ENCODE assay signal across 9 mouse cellular contexts in the genomic region with DNA sequence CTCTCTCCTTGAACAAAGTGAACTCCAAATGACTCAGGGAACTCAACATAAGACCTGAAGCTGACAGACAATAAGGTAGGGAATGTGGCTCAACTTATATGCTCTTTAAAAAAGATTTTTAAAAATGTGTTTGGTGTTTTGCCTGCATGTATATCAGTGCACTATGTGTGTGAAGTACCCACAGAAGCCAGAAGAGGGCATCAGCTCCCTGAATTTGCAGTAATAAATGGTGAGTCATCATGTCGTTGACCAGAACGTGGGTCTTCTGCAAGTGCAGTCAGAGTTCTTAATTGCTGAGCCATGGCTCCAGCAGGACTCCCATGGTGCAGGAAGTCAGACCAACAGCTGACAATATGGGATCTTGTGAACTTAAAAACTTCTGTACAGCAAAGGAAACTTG.
DNase-seq lines count a peak whose midpoint lies in the region; ATAC-seq lines count a peak whose summit lies in the region.
"Had no signal": no experiment of that assay in that cellular context is flagged by ENCODE, and none has a peak within 500 bp of the region (broad histone marks: within the 10 kb centered on the region; RNA-seq: fewer than 3 reads in every experiment).

No protein-coding gene starts in this region.

- no peak overlapping the region for H3K9ac ChIP-seq in forebrain, embryonic 14.5 days (ENCODE audit: low read length)
- no peak overlapping the region for H3K9ac ChIP-seq in forebrain, embryonic 12.5 days
- H3K9ac ChIP-seq in neural tube, embryonic 15.5 days (replicated peaks): no peak overlapping the region
- no peak overlapping the region for H3K9ac ChIP-seq in forebrain, embryonic 16.5 days (replicated peaks; ENCODE audit: low read depth, low read length)
- H3K9ac ChIP-seq in neural tube, embryonic 12.5 days: no peak overlapping the region

- intact Hi-C loops in left cerebral cortex, postnatal 36 days (cut with DNase I): no loop called here

- no peak overlapping the region for H3K27ac ChIP-seq in forebrain, embryonic 14.5 days (ENCODE audit: low read depth, low read length)
- H3K27ac ChIP-seq in forebrain, embryonic 12.5 days: no peak overlapping the region
- H3K27ac ChIP-seq in neural tube, embryonic 15.5 days (replicated peaks): no peak overlapping the region
- no peak overlapping the region for H3K27ac ChIP-seq in forebrain, embryonic 16.5 days (ENCODE audit: low read length)
- no peak overlapping the region for H3K27ac ChIP-seq in neural tube, embryonic 12.5 days
- H3K27ac ChIP-seq: macrophage had no signal

- H3K36me3 ChIP-seq in forebrain, embryonic 14.5 days (ENCODE audit: control insufficient read depth, insufficient read depth, low read length): no peaks in the 10 kb centered on the region
- no peaks in the 10 kb centered on the region for H3K36me3 ChIP-seq in forebrain, embryonic 12.5 days (replicated peaks)
- H3K36me3 ChIP-seq in neural tube, embryonic 15.5 days: no peaks in the 10 kb centered on the region
- no peaks in the 10 kb centered on the region for H3K36me3 ChIP-seq in forebrain, embryonic 16.5 days (ENCODE audit: control insufficient read depth, insufficient read depth)
- no peaks in the 10 kb centered on the region for H3K36me3 ChIP-seq in neural tube, embryonic 12.5 days

- ATAC-seq in forebrain, embryonic 14.5 days: no peak
- no peak for ATAC-seq in forebrain, embryonic 12.5 days (ENCODE audit: low FRiP score)
- ATAC-seq in neural tube, embryonic 15.5 days (ENCODE audit: low FRiP score): no peak
- 0 out of 2 replicates have a peak, but pooled peaks have one; percentile 26 for ATAC-seq in forebrain, embryonic 16.5 days
- ATAC-seq in neural tube, embryonic 12.5 days (ENCODE audit: low FRiP score, low read depth): 0 out of 2 replicates have a peak, but pooled peaks have one; percentile 6

- no peaks in the 10 kb centered on the region for H3K27me3 ChIP-seq in forebrain, embryonic 14.5 days (replicated peaks; ENCODE audit: control insufficient read depth, insufficient read depth, low read length)
- no peaks in the 10 kb centered on the region for H3K27me3 ChIP-seq in forebrain, embryonic 12.5 days
- H3K27me3 ChIP-seq in neural tube, embryonic 15.5 days (replicated peaks): no peaks in the 10 kb centered on the region
- no peaks in the 10 kb centered on the region for H3K27me3 ChIP-seq in forebrain, embryonic 16.5 days (replicated peaks; ENCODE audit: control insufficient read depth, insufficient read depth, low read length)
- no peaks in the 10 kb centered on the region for H3K27me3 ChIP-seq in neural tube, embryonic 12.5 days (replicated peaks)

- H3K4me1 ChIP-seq in forebrain, embryonic 14.5 days (ENCODE audit: control insufficient read depth, insufficient read depth, low read length): no peaks in the 10 kb centered on the region
- no peaks in the 10 kb centered on the region for H3K4me1 ChIP-seq in forebrain, embryonic 12.5 days
- H3K4me1 ChIP-seq in neural tube, embryonic 15.5 days: peaks cover 16% of the 10 kb centered on the region
- H3K4me1 ChIP-seq in forebrain, embryonic 16.5 days (replicated peaks; ENCODE audit: control insufficient read depth, insufficient read depth, low read length): 0 out of 2 replicates have a peak, but pooled peaks cover 4% of the 10 kb centered on the region
- H3K4me1 ChIP-seq in neural tube, embryonic 12.5 days: no peaks in the 10 kb centered on the region

- peak; percentile 62 for DNase-seq in forebrain, embryonic 14.5 days (ENCODE audit: low spot score)
- DNase-seq in neural tube, embryonic 10.5 days (ENCODE audit: extremely low spot score, low spot score): peak; percentile 47
- no peak for DNase-seq in left cerebral cortex, postnatal 36 days (ENCODE audit: low spot score in 2 of 2)
- no peak for DNase-seq in layer of hippocampus, postnatal 36 days

- H3K4me3 ChIP-seq in forebrain, embryonic 14.5 days (ENCODE audit: low read depth, low read length): no peak overlapping the region
- H3K4me3 ChIP-seq in forebrain, embryonic 12.5 days (replicated peaks): no peak overlapping the region
- H3K4me3 ChIP-seq in neural tube, embryonic 15.5 days (replicated peaks): no peak overlapping the region
- H3K4me3 ChIP-seq in forebrain, embryonic 16.5 days (replicated peaks; ENCODE audit: low read length): no peak overlapping the region
- H3K4me3 ChIP-seq in neural tube, embryonic 12.5 days: no peak overlapping the region

- 0% methylated on average over 2 of the region's 2 CpGs for WGBS in forebrain, embryonic 14.5 days
- WGBS in forebrain, embryonic 12.5 days: 3% methylated on average over 2 of the region's 2 CpGs
- 2% methylated on average over 2 of the region's 2 CpGs for WGBS in neural tube, embryonic 15.5 days
- WGBS in forebrain, embryonic 16.5 days: 2% methylated on average over 2 of the region's 2 CpGs
- WGBS in neural tube, embryonic 12.5 days: 2% methylated on average over 2 of the region's 2 CpGs

- H3K9me3 ChIP-seq in forebrain, embryonic 14.5 days (replicated peaks; ENCODE audit: control insufficient read depth, low read length): no peaks in the 10 kb centered on the region
- no peaks in the 10 kb centered on the region for H3K9me3 ChIP-seq in forebrain, embryonic 12.5 days
- no peaks in the 10 kb centered on the region for H3K9me3 ChIP-seq in neural tube, embryonic 15.5 days (replicated peaks)
- no peaks in the 10 kb centered on the region for H3K9me3 ChIP-seq in forebrain, embryonic 16.5 days (ENCODE audit: control insufficient read depth, low read length)
- no peaks in the 10 kb centered on the region for H3K9me3 ChIP-seq in neural tube, embryonic 12.5 days

- H3K4me2 ChIP-seq in forebrain, embryonic 14.5 days (ENCODE audit: low read length): no peak overlapping the region
- H3K4me2 ChIP-seq in forebrain, embryonic 12.5 days: no peak overlapping the region
- H3K4me2 ChIP-seq in neural tube, embryonic 15.5 days: no peak overlapping the region
- no peak overlapping the region for H3K4me2 ChIP-seq in forebrain, embryonic 16.5 days (ENCODE audit: low read length)
- no peak overlapping the region for H3K4me2 ChIP-seq in neural tube, embryonic 12.5 days (replicated peaks)

Comparison
In these comparisons a context has a peak if more than half of its experiments do, and no peak if none do; other contexts are left out.
1. ATAC-seq: peak in forebrain, embryonic 16.5 days (single experiment) and neural tube, embryonic 12.5 days (single experiment); none in forebrain, embryonic 14.5 days (single experiment), forebrain, embryonic 12.5 days (single experiment) and neural tube, embryonic 15.5 days (single experiment).
2. DNase-seq: peak in forebrain, embryonic 14.5 days (single experiment) and neural tube, embryonic 10.5 days (single experiment); none in left cerebral cortex, postnatal 36 days (0 of 2) and layer of hippocampus, postnatal 36 days (0 of 2).